Mouse (Mus musculus) neutrophil, adult 83 days (primary cell): ENCODE data around the gene Mycs. TPM values are rescaled to one million over a fixed set of nuclear protein-coding genes. Genes with fewer than 3 reads are reported as not detected.

Experiments
- total RNA-seq, 2 experiments: library from RNA; stranded (reverse); gene quantifications; one replicate each; pipeline ENCODE4 v1.2.4; 2023

The Mycs gene
- not detected for total RNA-seq

DNA sequence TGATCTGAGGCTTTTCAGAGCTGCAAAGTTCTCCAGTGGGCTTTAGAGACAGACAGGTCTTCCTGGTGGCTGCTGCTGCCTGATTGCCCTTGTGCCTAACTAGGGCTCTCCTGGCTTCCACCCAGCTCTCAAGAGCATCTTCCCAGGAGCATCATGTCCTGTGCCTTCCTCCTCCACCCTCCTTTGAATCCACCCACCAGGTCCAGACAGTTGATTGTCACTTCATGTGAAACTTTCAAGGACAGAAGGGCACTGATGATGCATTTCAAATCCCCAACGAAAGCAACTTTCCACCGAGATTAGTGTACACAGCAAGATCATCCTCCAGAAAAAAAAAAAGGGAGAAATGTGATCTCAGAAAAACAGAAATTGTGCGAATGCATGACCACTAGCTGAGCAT, at the start of gene Mycs:
Gene Mycs, minus strand, starts transcription at position 101 of the 400 bp plus-strand sequence.

Other genes starting within 250 kb of the Mycs start
- gene Btbd35f7, start 199.8 kb upstream of the Mycs start, total RNA-seq: not detected